Mouse (Mus musculus): ENCODE measurements at regions not wholly inside any gene's neighbourhood (a gene's known extent, or its start where the extent isn't known, plus 50 kb on each side); places are given as distances from the start of the nearest gene placed in this dataset.
A peak's percentile ranks its signal among the peaks of the same experiment; 100 is the strongest.

GRCm38 (mm10) chr14:108323364-108324037 lies 590.5 kb downstream of the Slitrk1 start (continued):
- TF ChIP-seq MEF2A (IDR thresholded peaks at IDR 0.05; ENCODE audit: extremely low read depth, insufficient replicate concordance, low read depth, low read length, poor library complexity, severe bottlenecking): no peak
- peak; percentile 82 to 85 for TF ChIP-seq EP300 (IDR thresholded peaks at IDR 0.05; ENCODE audit: low read depth in 1 of 2, low read length in 2 of 2)
- TF ChIP-seq POLR2AphosphoS2 (IDR thresholded peaks at IDR 0.05; ENCODE audit: low read length): no peak
- peak; percentile 72 for TF ChIP-seq GATA1 (IDR thresholded peaks at IDR 0.05; ENCODE audit: low read depth, low read length)
- TF ChIP-seq BHLHE40 (IDR thresholded peaks at IDR 0.05; ENCODE audit: borderline replicate concordance, low read depth, low read length): peak; percentile 14; the same call in 1 of the 2 replicates
- TF ChIP-seq RAD21 (IDR thresholded peaks at IDR 0.05; ENCODE audit: low read depth, low read length): no peak; the same call in 1 of the 2 replicates
- no peak for TF ChIP-seq USF1 (IDR thresholded peaks at IDR 0.05; ENCODE audit: low read depth, low read length)
- TF ChIP-seq ETS1 (IDR thresholded peaks at IDR 0.05; ENCODE audit: low read depth, low read length): peak; percentile 68
- no peak for TF ChIP-seq MAZ (IDR thresholded peaks at IDR 0.05; ENCODE audit: low read depth, low read length)
- no peak for TF ChIP-seq CTCF (IDR thresholded peaks at IDR 0.05 in 2 of 3, conservative IDR thresholded peaks at IDR 0.05 in 1 of 3; ENCODE audit: control insufficient read depth in 1 of 3, insufficient read depth in 1 of 3, low read depth in 2 of 3, low read length in 3 of 3, poor library complexity in 1 of 3, severe bottlenecking in 1 of 3)
- TF ChIP-seq CHD1 (IDR thresholded peaks at IDR 0.05; ENCODE audit: low read depth, low read length): no peak
- no peak for TF ChIP-seq SMC3 (IDR thresholded peaks at IDR 0.05; ENCODE audit: low read depth, low read length)
- no peak for TF ChIP-seq UBTF (IDR thresholded peaks at IDR 0.05; ENCODE audit: borderline replicate concordance, insufficient read depth, low read depth, low read length)
- TF ChIP-seq GABPA (IDR thresholded peaks at IDR 0.05; ENCODE audit: low read depth, low read length): no peak
- no peak for TF ChIP-seq ZC3H11A (IDR thresholded peaks at IDR 0.05; ENCODE audit: low read depth, low read length)
- no peak for TF ChIP-seq ZMIZ1 (IDR thresholded peaks at IDR 0.05; ENCODE audit: low read depth, low read length)
- TF ChIP-seq MYC (IDR thresholded peaks at IDR 0.05; ENCODE audit: low read depth, low read length): no peak
- no peak for TF ChIP-seq HCFC1 (IDR thresholded peaks at IDR 0.05; ENCODE audit: low read depth, low read length)
- no peak for TF ChIP-seq ELF1 (IDR thresholded peaks at IDR 0.05; ENCODE audit: low read depth, low read length)
- TF ChIP-seq ZKSCAN1 (IDR thresholded peaks at IDR 0.05; ENCODE audit: low read depth, low read length): no peak
- 0 out of 2 replicates have a peak, but pooled peaks have one; percentile 33 for TF ChIP-seq MYB (IDR thresholded peaks at IDR 0.05; ENCODE audit: low read depth, low read length)

GRCm38 (mm10) chr14:108307627-108308026 lies 606.3 kb downstream of the Slitrk1 start:
- no peak overlapping the region for H3K9ac ChIP-seq (ENCODE audit: control insufficient read depth, low read depth, low read length, poor library complexity, severe bottlenecking)
- H3K9me3 ChIP-seq (replicated peaks; ENCODE audit: insufficient read depth, low read length): no peaks in the 10 kb centered on the region
- no peaks in the 10 kb centered on the region for H3K79me2 ChIP-seq (ENCODE audit: control insufficient read depth, insufficient read depth, low read length, poor library complexity)
- no peak overlapping the region for H3K4me3 ChIP-seq (ENCODE audit: control insufficient read depth in 1 of 2, insufficient read depth in 1 of 2, low read depth in 2 of 2, low read length in 2 of 2)
- TF ChIP-seq UBTF (IDR thresholded peaks at IDR 0.05; ENCODE audit: borderline replicate concordance, insufficient read depth, low read depth, low read length): no peak
- TF ChIP-seq POLR2A (IDR thresholded peaks at IDR 0.05; ENCODE audit: control insufficient read depth in 1 of 2, insufficient read depth in 1 of 2, low read depth in 1 of 2, low read length in 2 of 2, poor library complexity in 1 of 2): no peak
- no peaks in the 10 kb centered on the region for H3K36me3 ChIP-seq (ENCODE audit: control insufficient read depth in 1 of 2, insufficient read depth in 2 of 2, low read length in 2 of 2)
- no peak overlapping the region for H3K27ac ChIP-seq (ENCODE audit: control insufficient read depth, low read depth, low read length)
- no peaks in the 10 kb centered on the region for H3K4me1 ChIP-seq (ENCODE audit: control insufficient read depth in 1 of 2, insufficient read depth in 2 of 2, low read length in 2 of 2)
- no peak for DNase-seq (ENCODE audit: low read depth, low spot score)
- H3K27me3 ChIP-seq (ENCODE audit: control insufficient read depth in 1 of 2, insufficient read depth in 2 of 2, low read length in 2 of 2): no peaks in the 10 kb centered on the region

Data from MEL (cell line).